Mouse (Mus musculus): ENCODE results near the gene Meis2.

Gene Meis2

GRCm38 (mm10) chr2:115950645-115951044, 115.0 kb downstream of the Meis2 start:
- DNase-seq (ENCODE audit: extremely low read depth, low read depth, low spot score): peak; percentile 10

DNA sequence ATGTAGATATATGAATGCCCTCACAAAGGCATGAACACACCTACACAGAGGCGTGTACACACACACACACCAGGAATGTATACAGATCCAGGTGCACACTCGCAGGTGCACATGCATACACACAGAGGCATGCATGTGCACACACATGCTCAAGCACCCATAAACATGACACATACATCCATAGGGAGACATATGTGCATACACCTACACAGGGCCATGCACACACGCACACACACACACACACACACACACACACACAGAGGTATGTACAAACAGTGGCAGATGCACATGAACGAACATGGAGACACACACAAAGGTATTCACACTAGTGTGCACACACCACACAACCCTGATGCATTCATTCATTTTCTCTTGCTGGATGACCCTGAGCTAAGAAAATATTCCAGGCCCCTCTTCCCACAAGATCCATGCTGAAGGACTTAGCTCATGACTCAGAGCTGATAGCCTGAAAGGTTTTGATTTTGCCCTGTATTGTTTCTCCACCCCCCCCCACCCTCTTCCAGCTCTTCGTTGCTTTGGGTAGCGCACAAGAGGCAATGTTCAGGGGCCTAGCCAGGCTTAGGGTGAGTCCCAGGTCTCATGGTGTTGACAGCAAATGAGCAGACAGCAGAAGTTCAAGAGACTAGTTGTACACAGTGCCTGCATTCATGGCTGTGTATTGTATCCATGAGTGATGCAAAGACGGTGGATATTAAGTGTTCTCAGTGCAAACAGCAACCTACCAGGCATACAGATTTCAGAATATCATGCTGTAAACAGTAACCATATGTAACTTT, 116.8 kb downstream of the Meis2 start:
- no peak for DNase-seq (ENCODE audit: extremely low read depth, low read depth, low spot score)

DNA sequence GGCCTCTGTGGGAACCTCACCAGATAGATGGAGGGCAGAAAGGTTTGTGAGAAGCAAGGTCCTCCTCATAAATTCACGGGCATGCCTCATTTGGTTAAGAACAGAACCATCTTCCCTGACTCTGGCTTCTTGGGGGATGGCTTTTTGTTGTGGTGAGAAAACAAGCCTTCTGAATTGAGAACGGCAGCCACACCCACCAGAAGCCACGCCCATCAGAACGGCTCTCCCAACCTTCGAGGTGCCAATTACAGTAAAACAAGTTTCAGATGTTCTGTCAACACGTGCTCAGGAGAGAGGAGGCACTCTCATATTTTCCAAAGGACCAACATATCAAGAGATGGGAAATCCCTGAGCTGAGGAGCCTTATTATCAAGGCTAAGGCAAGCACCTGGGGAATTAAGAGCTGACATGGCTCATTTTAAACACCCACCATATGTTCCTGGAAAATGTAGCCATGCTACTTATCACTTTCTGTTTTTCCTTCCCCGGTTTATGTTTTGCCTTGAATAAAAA, 117.9 kb downstream of the Meis2 start:
- DNase-seq (ENCODE audit: extremely low read depth, low read depth, low spot score): no peak

DNA sequence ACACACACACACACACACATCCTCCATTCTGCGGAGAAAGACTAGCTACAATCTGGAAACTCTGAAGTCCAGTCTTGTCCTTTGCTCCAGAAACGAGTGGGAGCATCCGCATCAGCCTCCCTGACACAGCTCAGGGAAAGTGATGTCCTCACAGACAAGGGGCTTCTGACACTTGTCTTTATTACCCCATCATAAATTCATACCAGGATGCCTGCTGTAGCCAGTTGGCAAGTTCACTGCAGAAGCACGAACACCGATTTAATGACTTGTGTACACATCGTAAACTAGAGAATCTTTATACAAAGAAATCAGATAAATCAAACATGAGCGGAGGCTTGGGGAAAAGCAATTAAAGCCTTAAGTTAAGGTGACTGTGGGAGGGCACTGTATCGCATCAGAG, 122.6 kb downstream of the Meis2 start:
- no peak for DNase-seq (ENCODE audit: extremely low read depth, low read depth, low spot score)

DNA sequence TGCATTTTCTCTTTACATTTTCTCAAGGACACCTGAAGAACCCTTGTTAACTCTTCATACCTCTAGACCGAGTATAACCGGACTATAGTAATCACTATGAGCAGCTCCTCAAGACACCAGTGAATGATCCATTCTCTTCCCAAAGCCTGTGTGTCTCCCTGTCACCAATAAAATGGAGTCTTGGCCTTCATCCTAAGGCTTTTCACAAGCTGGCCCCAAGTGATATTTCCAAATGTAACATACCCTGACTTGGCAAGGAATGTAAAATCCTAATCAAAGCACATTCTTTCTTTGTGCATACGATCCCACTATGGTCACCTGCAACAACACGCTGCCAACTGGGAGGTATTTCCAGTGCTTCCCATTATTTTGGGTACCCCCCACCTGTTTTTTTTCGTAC, 125.8 kb downstream of the Meis2 start:
- no peak for DNase-seq (ENCODE audit: extremely low read depth, low read depth, low spot score)

DNA sequence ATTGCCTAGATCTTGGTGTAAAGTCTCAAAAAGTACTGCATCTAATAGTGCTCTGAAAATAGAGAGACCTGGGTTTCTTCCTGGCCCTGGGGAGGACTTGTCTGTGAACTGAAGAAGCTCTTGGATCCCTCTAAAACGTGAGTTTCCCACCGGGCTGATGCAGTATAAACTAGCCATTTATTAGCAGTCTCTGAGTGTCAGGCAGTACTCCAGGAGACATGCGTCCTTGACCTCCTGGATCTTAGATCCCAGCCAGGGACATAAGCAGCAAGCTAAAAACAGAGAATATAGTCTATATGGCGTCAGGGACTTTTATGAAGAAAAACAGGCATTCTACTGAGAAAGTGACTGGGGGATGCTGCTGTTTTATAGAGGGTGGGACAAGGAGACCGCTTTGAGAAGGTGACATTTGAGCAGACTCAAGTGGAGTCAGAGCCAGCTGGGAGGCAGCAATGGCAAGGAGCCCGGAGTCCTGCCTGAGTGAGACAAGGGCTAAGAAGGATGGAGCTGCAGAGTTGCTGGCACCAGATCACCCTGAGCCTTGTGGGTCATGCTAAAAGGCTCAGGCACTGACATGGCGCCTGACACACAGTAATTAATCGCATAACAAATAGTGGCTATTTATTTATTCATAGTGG, 126.6 kb downstream of the Meis2 start:
- DNase-seq (ENCODE audit: extremely low read depth, low read depth, low spot score): no peak

GRCm38 (mm10) chr2:115938296-115938695, 127.3 kb downstream of the Meis2 start:
- DNase-seq (ENCODE audit: extremely low read depth, low read depth, low spot score): no peak

- DNase-seq (ENCODE audit: extremely low read depth, low read depth, low spot score): no peak
Measured at GRCm38 (mm10) chr2:115937896-115938295, 127.7 kb downstream of the Meis2 start.

DNA sequence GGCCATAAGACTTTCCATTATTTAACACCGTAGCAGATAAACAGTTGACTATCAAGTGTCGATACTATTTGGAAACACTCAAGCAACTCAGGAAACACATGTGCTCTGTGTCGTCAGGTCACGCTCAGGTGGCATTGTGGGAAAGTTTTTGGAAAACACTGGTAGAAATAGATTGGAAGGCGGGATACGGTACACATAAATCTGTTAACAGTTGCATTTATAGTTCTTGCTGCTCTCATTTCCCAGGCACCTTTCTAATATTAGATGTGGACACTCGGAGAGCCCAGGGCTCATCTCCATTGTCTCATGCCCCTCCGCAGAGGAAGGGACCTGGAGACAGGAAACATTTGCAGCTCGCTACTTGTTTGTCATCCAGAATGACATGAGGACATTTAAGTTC, 128.9 kb downstream of the Meis2 start:
- no peak for DNase-seq (ENCODE audit: extremely low read depth, low read depth, low spot score)

DNA sequence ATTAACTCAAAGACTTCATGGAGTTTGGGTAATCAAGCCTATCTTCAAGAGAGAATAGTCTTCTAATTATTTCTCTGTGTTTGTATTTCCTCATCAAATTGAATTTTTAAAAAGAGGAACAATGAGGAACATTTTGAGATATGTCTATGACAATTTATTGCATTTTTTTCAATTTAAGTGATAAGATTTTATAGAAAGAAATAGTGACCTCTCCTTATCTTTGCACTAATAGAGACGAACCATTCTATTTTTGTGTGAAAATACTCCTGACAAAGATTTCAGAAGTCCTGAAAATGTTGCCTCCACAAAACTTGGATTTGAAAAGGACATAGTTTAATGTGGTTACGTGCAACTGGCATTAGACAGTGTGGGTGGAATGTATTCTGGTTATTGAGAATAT, 131.3 kb downstream of the Meis2 start:
- no peak for DNase-seq (ENCODE audit: extremely low read depth, low read depth, low spot score)

GRCm38 (mm10) chr2:115933259-115933658, 132.4 kb downstream of the Meis2 start:
- no peak for DNase-seq (ENCODE audit: extremely low read depth, low read depth, low spot score)

DNA sequence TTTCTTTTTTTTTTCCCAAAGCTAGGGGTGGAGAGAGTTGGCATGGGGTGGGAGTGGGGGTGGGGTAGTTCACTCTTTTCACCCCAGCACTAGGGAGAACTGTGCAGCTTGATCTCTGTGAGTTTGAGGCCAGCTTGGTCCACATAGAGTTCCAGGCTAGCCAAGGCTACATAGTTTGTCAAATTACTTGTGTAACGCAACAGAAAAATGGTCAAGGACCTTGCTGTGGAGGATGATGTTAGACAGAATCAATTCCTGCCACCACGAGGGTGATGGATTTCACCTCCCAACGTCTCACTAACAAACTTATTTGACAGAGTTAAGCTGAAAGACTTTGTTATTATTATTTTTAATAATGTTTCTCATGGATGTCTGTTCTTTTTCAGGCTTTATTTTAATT, 139.9 kb downstream of the Meis2 start:
- no peak for DNase-seq (ENCODE audit: extremely low read depth, low read depth, low spot score)

DNA sequence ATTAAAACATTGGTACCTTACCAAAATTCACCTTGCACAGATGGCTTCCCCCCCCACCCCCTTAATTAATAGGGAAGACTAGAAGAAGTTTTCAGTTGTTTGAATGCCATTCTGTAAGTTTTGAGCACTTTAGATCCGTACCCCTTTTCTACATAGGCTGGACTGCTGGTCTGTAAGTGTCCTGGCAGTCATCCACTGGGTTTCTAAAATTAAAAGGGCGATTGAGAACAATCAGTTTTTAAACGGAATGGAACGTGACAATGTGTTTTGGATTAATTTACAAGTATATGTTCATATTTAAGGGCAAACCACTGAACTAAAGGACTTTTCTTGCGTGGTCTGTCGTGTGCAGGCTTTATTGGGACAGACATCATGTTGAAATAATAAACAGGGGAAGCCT, 141.2 kb downstream of the Meis2 start:
- DNase-seq (ENCODE audit: extremely low read depth, low read depth, low spot score): no peak

DNA sequence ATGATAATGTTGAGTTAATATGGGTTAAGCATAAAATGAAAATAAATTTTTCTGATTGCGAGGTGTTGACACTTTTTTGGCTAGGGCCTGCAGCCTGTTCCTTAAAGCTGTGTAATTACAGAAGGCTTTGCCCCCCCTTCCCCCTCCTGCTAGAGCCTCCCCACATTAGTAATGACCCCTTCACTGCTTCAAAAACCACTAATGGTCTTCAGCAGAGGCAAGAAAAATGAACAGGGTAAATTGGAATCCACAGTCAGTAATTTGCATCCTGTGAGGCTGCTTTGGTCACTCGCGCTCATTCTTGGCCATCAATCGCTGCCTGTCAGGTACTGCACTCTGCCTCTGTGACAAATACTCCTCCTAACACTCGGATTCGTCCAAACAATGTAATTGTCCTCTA, 142.4 kb downstream of the Meis2 start:
- DNase-seq (ENCODE audit: extremely low read depth, low read depth, low spot score): no peak

DNA sequence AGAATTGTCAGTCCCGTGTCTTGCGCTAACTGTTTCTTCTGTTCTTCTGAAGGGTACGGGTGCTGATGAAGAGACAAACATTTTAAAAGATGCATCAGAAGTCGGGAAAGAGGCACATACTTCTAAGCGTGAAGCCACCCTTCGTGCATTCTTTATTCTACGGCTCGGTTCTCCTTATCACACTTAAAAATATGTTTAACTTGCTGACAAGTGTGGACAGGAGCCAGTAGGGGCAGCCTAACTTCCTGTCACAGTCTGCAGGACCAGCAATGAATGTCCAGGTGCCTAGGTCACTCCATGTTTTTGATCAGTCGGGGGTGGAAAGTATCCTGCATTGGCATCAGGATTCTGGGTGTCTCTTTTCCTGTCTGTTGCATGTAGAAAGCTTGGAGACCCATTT, 144.0 kb downstream of the Meis2 start:
- DNase-seq (ENCODE audit: extremely low read depth, low read depth, low spot score): no peak

DNA sequence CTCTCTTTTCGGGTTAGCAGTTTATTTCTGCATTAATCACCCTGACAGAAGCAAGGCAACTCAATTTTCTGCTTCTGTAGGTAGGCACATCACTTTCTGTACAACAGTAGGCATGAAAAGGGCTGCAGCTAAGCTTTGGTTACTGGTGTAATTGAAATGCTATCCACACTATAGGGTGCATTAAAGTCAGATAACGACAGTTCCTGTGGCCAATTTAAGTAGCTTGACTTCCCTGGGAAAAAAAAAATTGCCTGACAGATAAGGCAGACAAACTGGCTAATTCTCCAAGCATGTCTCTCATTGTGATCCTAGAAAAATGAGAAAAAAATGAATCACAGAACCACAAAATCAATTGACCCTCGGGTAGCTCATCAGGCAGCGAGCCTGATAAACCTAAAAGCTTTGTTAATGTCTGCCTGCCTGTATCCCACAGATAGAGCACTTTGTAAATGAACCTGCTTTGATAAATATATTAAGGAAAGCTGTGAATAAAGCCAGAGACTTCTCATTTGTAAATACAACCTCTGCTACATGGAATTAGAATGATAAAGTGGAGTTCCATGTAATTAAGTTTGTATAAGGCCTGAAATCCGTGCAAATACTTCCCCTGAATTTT, 145.2 kb downstream of the Meis2 start:
- DNase-seq (ENCODE audit: extremely low read depth, low read depth, low spot score): no peak

DNA sequence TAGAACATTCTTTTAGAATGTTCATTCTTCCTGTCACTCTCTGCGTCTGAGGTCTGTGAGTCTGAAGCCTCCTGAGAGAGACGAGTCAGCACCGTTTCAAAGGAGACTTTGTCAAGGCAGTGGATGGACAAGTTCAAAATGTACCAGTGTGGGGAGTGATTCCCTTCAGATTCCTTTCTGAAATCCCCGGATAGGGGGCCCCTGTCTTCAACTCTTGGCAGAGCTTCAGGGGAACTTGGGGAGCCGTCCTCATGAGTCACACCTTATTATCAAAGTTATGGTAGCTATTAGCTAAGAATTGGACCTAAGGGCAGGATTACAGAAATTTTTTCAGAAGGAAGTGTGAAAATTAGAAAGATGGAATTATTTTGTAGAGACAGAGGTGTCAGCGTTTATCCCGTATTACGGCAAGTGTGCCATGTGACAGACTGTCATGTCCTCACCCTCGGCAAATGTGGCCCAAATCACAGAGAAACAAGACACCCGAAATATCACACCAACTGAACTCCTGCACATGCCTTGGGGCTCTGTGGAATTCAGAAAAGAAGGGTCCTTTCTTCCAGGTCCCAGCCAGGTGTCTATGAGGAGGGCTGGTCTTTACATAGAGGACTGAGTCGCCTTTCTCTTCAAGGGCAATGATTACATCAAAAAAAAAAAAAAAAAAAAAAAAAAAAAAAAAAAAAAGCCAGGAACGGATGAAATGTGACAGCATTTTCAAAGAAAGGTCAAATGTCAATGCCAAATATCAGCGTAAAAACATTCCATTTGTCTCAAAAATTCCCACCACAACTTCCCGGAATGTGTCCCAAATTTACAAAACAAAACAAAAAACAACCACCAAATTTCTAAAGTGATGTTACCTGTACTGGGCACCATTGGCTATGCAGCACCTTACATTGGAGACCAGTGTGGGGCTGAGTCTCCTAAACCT, 146.2 kb downstream of the Meis2 start:
- no peak for DNase-seq (ENCODE audit: extremely low read depth, low read depth, low spot score)

- no peak for DNase-seq (ENCODE audit: extremely low read depth, low read depth, low spot score)
Measured at GRCm38 (mm10) chr2:115918561-115918960, 147.1 kb downstream of the Meis2 start.

DNA sequence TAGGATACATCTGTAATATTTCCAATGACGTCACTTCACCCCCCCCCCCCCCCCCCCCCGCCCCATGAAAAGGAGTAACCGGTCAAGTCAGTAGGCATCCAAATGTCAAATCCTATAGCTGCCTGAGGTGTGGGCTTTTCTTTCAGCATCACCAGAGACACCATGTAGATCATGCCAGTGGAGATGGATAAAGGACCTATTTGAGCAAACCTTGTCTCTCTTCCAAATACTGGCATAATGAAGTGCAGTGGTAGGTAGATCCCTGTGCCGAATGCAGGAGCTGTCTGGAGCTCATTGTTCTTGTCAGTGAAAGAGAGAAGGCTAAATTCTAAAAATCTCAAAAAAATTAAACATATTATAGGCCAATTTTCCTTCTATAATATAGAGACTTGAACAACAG, 151.1 kb downstream of the Meis2 start:
- DNase-seq (ENCODE audit: extremely low read depth, low read depth, low spot score): no peak

- DNase-seq (ENCODE audit: extremely low read depth, low read depth, low spot score): no peak
Measured at GRCm38 (mm10) chr2:115912948-115913529, 152.6 kb downstream of the Meis2 start.
